Mouse (Mus musculus) retina, embryonic 14.5 days (tissue): Measurements from ENCODE around the gene Olfr993.

Source experiments
- DNase-seq: peaks from one replicate; pipeline ENCODE4 v3.0.0-alpha.2; 2015; ENCODE audit warnings: low spot score

The Olfr993 gene

DNA sequence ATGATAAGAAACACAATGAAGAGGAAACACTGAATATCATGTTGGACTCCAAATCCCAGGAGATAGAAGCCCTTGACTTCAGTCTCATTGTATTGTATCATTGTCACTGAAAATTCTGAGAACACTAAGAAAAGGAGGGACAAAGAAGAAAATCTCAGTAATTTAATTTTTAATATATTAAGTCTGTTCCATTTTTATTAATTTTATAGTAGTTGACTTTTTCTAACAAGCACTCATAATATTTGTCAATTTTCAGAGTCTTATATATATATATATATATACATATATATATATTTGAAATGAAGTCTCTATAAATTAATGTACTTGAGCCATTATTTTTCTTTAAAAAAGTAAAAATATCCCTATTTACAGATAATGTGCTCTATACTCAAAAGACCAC lies at the start of gene Olfr993:
TSS of gene Olfr993 (minus strand) at position 101 of the 400 bp plus-strand sequence.
- DNase-seq: no peak

- no peak for DNase-seq
These were observed 28.9 kb upstream of the Olfr993 start, which contains the start of gene Olfr995 for GRCm38 (mm10) chr2:85443539-85443938. Gene Olfr995, minus strand, starts transcription at chr2:85443639.

DNA sequence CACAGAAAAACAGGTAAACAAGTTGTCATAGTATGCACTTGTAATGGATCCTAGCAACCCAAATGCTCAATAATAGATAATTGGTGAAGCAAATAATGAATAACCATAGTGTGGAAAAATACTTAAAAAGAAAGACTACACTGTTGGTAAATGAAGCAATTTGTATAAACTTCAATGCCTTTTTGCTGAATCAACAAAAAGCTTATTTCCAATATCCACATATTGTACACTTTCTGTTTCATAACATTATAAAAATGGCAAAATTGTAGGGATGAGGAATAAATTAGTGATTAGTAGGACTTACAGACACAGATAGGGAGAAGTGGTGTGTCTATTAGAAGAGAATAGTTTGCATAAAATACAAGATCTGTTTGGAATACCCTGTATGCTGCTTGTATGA lies 27.9 kb upstream of the Olfr993 start:
- no peak for DNase-seq

- no peak for DNase-seq
These were observed 21.7 kb upstream of the Olfr993 start, which contains the start of gene Olfr994 for GRCm38 (mm10) chr2:85436351-85436750. Gene Olfr994, minus strand, starts transcription at chr2:85436451.

GRCm38 (mm10) chr2:85425893-85426292 lies 11.2 kb upstream of the Olfr993 start:
- DNase-seq: no peak

DNA sequence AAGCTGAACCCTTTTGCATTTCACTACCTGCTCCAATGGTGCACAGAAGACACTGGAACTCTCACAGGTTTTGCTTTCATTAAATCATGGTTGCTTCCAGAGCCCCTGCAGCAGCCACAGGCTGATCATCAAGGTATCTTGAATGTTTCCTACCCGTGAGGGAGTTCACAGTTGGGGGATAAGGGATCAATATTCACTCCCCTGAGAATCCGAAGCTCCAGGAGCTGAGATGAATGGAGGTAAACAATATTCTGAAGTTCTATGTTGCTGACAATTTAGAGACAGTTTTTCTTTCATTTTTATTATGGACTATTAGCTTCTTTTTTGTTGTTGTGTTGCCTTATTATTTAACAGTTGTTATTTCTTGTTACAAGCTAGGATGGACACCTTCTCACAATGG lies 5.3 kb downstream of the Olfr993 start, which contains the start of gene Olfr992:
TSS of gene Olfr992 (minus strand) at position 101 of the 400 bp plus-strand sequence.
- DNase-seq: no peak
